Mouse (Mus musculus): ENCODE measurements at regions not wholly inside any gene's neighbourhood (a gene's known extent, or its start where the extent isn't known, plus 50 kb on each side); places are given as distances from the start of the nearest gene placed in this dataset.

DNA sequence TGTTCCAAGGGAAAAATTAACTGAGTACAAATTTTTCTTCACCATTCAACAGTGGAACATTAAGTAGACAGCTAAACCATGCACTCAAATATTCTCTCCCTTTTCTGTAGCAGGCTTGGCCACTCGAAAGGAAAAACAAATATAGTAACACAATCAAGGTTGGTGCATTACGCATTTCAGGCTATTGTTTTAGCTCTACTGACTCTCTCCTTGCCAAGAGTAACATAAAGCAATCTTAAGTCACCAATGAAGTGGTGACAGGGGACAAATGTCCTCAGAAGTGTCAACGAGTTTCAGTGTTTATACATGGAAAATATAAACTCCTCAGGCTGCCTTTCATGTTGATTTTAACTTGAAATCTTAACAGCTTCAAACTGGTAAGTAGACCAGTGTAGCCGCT lies 1103.4 kb upstream of the Flrt2 start:
- TF ChIP-seq CTCF (IDR thresholded peaks at IDR 0.05): no peak
- no peak for TF ChIP-seq EP300 (IDR thresholded peaks at IDR 0.05)

All from lung, postnatal 0 days (tissue).